Mouse (Mus musculus): ENCODE results near the gene Gstm2. TPM values are rescaled to one million over a fixed set of nuclear protein-coding genes. Genes with fewer than 3 reads are reported as not detected.
"Not testable (repeated sequence)": the region's sequence is repeated elsewhere in the genome, so short reads cannot be mapped to it uniquely, and the experiment has no call there.

Gene Gstm2
- total and polyA plus RNA-seq, 2 experiments from 2014 or later, result 6.1 to 20.0 TPM

DNA sequence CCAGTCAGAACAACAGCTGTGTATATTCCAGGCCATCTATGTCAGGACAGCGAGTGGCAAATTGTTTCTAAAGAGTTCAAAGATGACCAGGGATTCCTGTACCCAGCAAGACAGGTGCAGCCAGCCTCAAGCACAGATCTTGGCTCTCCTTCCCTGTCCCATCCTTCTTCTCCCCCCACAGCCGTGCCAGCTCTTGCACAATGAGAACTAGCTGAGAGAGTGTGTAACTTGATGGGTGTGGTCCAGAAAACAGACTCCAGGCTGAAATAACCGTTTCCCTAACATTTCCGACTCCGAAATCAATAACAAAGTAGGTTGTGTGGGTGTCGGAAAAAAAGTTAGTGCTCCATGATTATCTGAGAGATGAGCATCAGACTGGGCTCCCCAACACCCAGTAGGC, 36.4 kb upstream of the Gstm2 start:
- H3K4me1 ChIP-seq (ENCODE audit: insufficient read depth, low read length), result peaks cover 5% of the 10 kb centered on the region
- no peak overlapping the region for H3K4me3 ChIP-seq (ENCODE audit: low read length)
- no peaks in the 10 kb centered on the region for H3K36me3 ChIP-seq (ENCODE audit: insufficient read depth, low read length)

DNA sequence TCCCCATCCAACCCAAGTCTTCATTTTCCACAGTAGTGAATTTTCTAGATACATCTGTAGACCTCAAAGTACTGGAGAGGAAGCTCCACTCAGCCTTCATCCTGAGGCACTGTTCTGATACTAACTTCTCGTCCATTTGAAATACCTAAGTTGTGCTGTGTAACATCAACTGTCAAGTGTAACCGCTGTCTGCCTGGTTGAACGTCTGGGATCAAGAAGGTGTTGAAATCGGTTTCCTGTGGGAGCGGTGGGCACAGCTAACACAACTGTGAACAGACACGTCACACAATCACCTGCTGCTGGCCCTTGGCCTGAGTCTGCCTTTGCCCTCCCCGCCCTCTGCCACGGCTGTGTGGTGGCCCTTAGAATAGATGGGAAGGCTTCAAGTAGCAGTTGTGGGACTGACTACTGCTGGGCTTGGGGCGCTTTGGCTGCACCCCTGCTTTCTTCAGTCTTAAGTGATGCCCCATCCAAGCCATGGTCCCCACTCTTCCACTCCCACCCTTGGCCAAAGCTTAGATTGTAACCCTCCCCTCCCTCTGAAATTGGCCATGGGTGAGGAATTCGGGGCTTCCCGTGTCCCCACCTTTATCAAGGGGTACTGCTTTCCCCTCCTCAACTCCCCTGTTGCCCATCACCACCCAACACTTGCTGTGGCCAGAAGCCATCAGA, 34.2 kb upstream of the Gstm2 start:
- H3K9ac ChIP-seq (replicated peaks; ENCODE audit: low read length); H3K4me2 ChIP-seq (ENCODE audit: low read depth, low read length); DNase-seq (ENCODE audit: low spot score); H3K36me3 ChIP-seq (ENCODE audit: insufficient read depth, low read length); H3K4me3 ChIP-seq (ENCODE audit: low read length); H3K27me3 ChIP-seq (ENCODE audit: insufficient read depth, low read length); ATAC-seq; H3K9me3 ChIP-seq (ENCODE audit: low read length); H3K4me1 ChIP-seq (ENCODE audit: insufficient read depth, low read length); H3K27ac ChIP-seq: not testable (repeated sequence)
- 91% methylated on average over 11 of the region's 11 CpGs for WGBS

More for the DNA sequence above, 36.4 kb upstream of the Gstm2 start:
- Histone ChIP-seq H3K27me3 (ENCODE audit: insufficient read depth, low read length) (no peaks in the 10 kb centered on the region), H3K9ac (replicated peaks; ENCODE audit: low read length) (no peak overlapping the region), H3K9me3 (ENCODE audit: low read length) (no peaks in the 10 kb centered on the region), H3K4me2 (ENCODE audit: low read depth, low read length) (no peak overlapping the region), H3K27ac (no peak overlapping the region)
- no peak for TF ChIP-seq CTCF (IDR thresholded peaks at IDR 0.05; ENCODE audit: low read depth)
- WGBS, result 77% methylated on average over 6 of the region's 6 CpGs
- ATAC-seq (no peak), DNase-seq (ENCODE audit: low spot score) (no peak)

- H3K4me3 ChIP-seq (ENCODE audit: low read length); H3K4me2 ChIP-seq (ENCODE audit: low read depth, low read length); H3K9ac ChIP-seq (replicated peaks; ENCODE audit: low read length); H3K36me3 ChIP-seq (ENCODE audit: insufficient read depth, low read length); H3K9me3 ChIP-seq (ENCODE audit: low read length); H3K27me3 ChIP-seq (ENCODE audit: insufficient read depth, low read length); H3K27ac ChIP-seq; DNase-seq (ENCODE audit: low spot score); ATAC-seq; H3K4me1 ChIP-seq (ENCODE audit: insufficient read depth, low read length): not testable (repeated sequence)
- 64% methylated on average over 3 of the region's 3 CpGs for WGBS
Measured at GRCm38 (mm10) chr3:108019226-108019625, 33.0 kb upstream of the Gstm2 start.

DNA sequence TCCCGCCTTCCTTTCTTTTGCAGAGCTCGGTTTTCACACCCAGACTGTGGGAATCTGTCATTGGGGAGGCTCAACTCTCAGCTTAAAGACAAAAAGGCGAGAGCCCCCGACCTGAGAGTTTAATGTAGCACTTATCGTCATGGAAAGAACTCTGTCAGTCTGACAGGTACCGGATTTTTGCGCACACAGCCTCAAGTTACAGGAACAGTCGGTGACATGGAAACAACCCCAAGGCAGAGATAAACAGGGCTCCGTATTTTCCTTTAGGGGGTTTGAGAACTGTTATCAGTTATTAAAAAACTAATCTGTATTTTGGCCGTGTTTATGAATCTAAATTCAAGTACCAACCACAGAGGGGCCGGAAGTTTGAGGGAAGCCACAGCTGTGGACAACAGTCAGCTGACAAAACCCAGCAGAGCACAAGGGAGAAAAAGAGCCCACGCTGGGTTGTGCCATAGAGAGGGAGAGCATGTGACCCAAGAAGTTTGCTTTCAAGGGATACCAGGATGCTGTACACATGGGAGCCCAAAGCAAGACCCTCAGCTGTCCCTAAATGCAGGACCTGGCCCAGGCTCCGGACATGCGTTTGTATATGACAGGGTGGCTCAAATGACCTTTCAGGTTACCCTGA, 32.1 kb upstream of the Gstm2 start:
- TF ChIP-seq CTCF (IDR thresholded peaks at IDR 0.05; ENCODE audit: low read depth), result no peak
- H3K27ac ChIP-seq, result peak overlapping the region; percentile 91; the same call in 1 of the 2 replicates
- 23% methylated on average over 14 of the region's 14 CpGs for WGBS
- H3K9ac ChIP-seq (replicated peaks; ENCODE audit: low read length), result peak overlapping the region; percentile 35; the same call in 1 of the 2 replicates
- no peaks in the 10 kb centered on the region for H3K9me3 ChIP-seq (ENCODE audit: low read length)
- H3K4me2 ChIP-seq (ENCODE audit: low read depth, low read length), result peak overlapping the region; percentile 76
- H3K4me3 ChIP-seq (ENCODE audit: low read length), result peak overlapping the region; percentile 41
- DNase-seq (ENCODE audit: low spot score) (peak; percentile 14), ATAC-seq (no peak)
- peaks cover 10% of the 10 kb centered on the region for H3K4me1 ChIP-seq (ENCODE audit: insufficient read depth, low read length)
- no peaks in the 10 kb centered on the region for H3K27me3 ChIP-seq (ENCODE audit: insufficient read depth, low read length)
- H3K36me3 ChIP-seq (ENCODE audit: insufficient read depth, low read length), result no peaks in the 10 kb centered on the region

GRCm38 (mm10) chr3:108017473-108018189, 31.4 kb upstream of the Gstm2 start, which contains the start of gene Gstm1:
Gene Gstm1, minus strand, starts transcription at chr3:108017973.
- peak; percentile 97 for ATAC-seq
- peak within 1 kb of the TSS; percentile 41 for H3K4me3 ChIP-seq (ENCODE audit: low read length)
- H3K36me3 ChIP-seq (ENCODE audit: insufficient read depth, low read length), result no peaks in the 10 kb centered on the region
- H3K4me1 ChIP-seq (ENCODE audit: insufficient read depth, low read length), result peaks cover 16% of the 10 kb centered on the region
- H3K9ac ChIP-seq (replicated peaks; ENCODE audit: low read length), result peak within 1 kb of the TSS; percentile 63
- peak within 1 kb of the TSS; percentile 76 for H3K4me2 ChIP-seq (ENCODE audit: low read depth, low read length)
- peak; percentile 94 for TF ChIP-seq CTCF (IDR thresholded peaks at IDR 0.05; ENCODE audit: low read depth)
- no peaks in the 10 kb centered on the region for H3K27me3 ChIP-seq (ENCODE audit: insufficient read depth, low read length)
- peak within 1 kb of the TSS; percentile 91 for H3K27ac ChIP-seq
- DNase-seq (ENCODE audit: low spot score), result peak; percentile 96
- no peaks in the 10 kb centered on the region for H3K9me3 ChIP-seq (ENCODE audit: low read length)
- WGBS, result under 1% methylated on average over 31 of the region's 31 CpGs

GRCm38 (mm10) chr3:108016468-108016867, 30.2 kb upstream of the Gstm2 start:
- peak overlapping the region; percentile 41; the same call in 1 of the 2 replicates for H3K4me3 ChIP-seq (ENCODE audit: low read length)
- H3K4me1 ChIP-seq (ENCODE audit: insufficient read depth, low read length), result peaks cover 16% of the 10 kb centered on the region
- DNase-seq (ENCODE audit: low spot score); ATAC-seq; H3K27me3 ChIP-seq (ENCODE audit: insufficient read depth, low read length); H3K9me3 ChIP-seq (ENCODE audit: low read length); H3K36me3 ChIP-seq (ENCODE audit: insufficient read depth, low read length): not testable (repeated sequence)
- H3K9ac ChIP-seq (replicated peaks; ENCODE audit: low read length), result 0 out of 2 replicates have a peak overlapping the region, but pooled peaks have one; percentile 63
- peak overlapping the region; percentile 76 for H3K4me2 ChIP-seq (ENCODE audit: low read depth, low read length)
- WGBS, result 87% methylated on average over 5 of the region's 5 CpGs
- H3K27ac ChIP-seq, result peak overlapping the region; percentile 91; the same call in 1 of the 2 replicates

Measured in hindbrain, postnatal 0 days (tissue).